Mouse (Mus musculus): Measurements from ENCODE around the gene Hdac2. TPM values are rescaled to one million over a fixed set of nuclear protein-coding genes. Genes with fewer than 3 reads are reported as not detected.
A peak's percentile ranks its signal among the peaks of the same experiment; 100 is the strongest.

Gene Hdac2
- 260 and 289 TPM in 2 replicates for polyA plus RNA-seq (2014; fragmentation: Nextera tagmentation; extraction: Ambion mirVana)

- H3K4me3 ChIP-seq (ENCODE audit: low read length): peak within 1 kb of the TSS; percentile 96
- H3K36me3 ChIP-seq (ENCODE audit: control insufficient read depth, insufficient read depth, low read length): no peaks in the 10 kb centered on the region
- peak within 1 kb of the TSS; percentile 99 for H3K9ac ChIP-seq (ENCODE audit: low read depth, low read length)
- peak within 1 kb of the TSS; percentile 98 for H3K27ac ChIP-seq (ENCODE audit: low read depth, low read length)
- H3K27me3 ChIP-seq (ENCODE audit: control insufficient read depth, insufficient read depth, low read length): no peaks in the 10 kb centered on the region
- H3K4me2 ChIP-seq (replicated peaks; ENCODE audit: low read depth, low read length): peak within 1 kb of the TSS; percentile 64
- ATAC-seq (ENCODE audit: low FRiP score, low TSS enrichment): peak; percentile 99
- H3K4me1 ChIP-seq (ENCODE audit: control insufficient read depth, insufficient read depth, low read length): peaks cover 11% of the 10 kb centered on the region
- no peaks in the 10 kb centered on the region for H3K9me3 ChIP-seq (ENCODE audit: control insufficient read depth, low read length)
- under 1% methylated on average over 59 of the region's 67 CpGs for WGBS
These were observed at the start of gene Hdac2 for GRCm38 (mm10) chr10:36974086-36974675. Gene Hdac2, plus strand, starts transcription at chr10:36974544.

DNA sequence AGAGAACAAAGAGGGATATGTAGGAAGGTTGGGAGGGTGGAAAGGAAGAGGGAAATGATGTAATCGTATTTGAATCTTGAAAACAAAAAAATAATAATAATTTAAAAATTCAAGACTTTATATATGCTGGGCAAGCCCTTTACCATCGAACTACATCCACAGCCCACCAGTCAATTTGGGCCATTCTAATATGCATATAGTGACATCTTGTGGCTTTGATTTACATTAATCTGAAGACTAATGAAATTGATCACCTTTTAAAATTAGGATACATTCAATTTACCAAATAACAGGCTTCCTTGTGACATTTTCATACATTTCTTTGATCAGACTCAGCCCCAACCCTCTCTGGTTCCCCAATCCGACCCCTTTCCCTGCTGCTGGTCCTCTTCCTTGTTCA, 46.1 kb upstream of the Hdac2 start:
- ATAC-seq (ENCODE audit: low FRiP score, low TSS enrichment): no peak
- Histone ChIP-seq H3K4me1 (ENCODE audit: control insufficient read depth, insufficient read depth, low read length) (no peaks in the 10 kb centered on the region), H3K4me3 (ENCODE audit: low read length) (no peak overlapping the region), H3K36me3 (ENCODE audit: control insufficient read depth, insufficient read depth, low read length) (no peaks in the 10 kb centered on the region), H3K9ac (ENCODE audit: low read depth, low read length) (no peak overlapping the region), H3K9me3 (ENCODE audit: control insufficient read depth, low read length) (no peaks in the 10 kb centered on the region), H3K27ac (ENCODE audit: low read depth, low read length) (no peak overlapping the region), H3K27me3 (ENCODE audit: control insufficient read depth, insufficient read depth, low read length) (no peaks in the 10 kb centered on the region), H3K4me2 (replicated peaks; ENCODE audit: low read depth, low read length) (no peak overlapping the region)
- 86% methylated on average over 3 of the region's 3 CpGs for WGBS

- Histone ChIP-seq H3K27ac (ENCODE audit: low read depth, low read length) (no peak overlapping the region), H3K4me1 (ENCODE audit: control insufficient read depth, insufficient read depth, low read length) (no peaks in the 10 kb centered on the region), H3K36me3 (ENCODE audit: control insufficient read depth, insufficient read depth, low read length) (no peaks in the 10 kb centered on the region), H3K9me3 (ENCODE audit: control insufficient read depth, low read length) (no peaks in the 10 kb centered on the region), H3K27me3 (ENCODE audit: control insufficient read depth, insufficient read depth, low read length) (no peaks in the 10 kb centered on the region), H3K4me2 (replicated peaks; ENCODE audit: low read depth, low read length) (no peak overlapping the region), H3K4me3 (ENCODE audit: low read length) (no peak overlapping the region), H3K9ac (ENCODE audit: low read depth, low read length) (no peak overlapping the region)
- no peak for ATAC-seq (ENCODE audit: low FRiP score, low TSS enrichment)
- WGBS: 74% methylated on average over 5 of the region's 5 CpGs
These were observed 38.5 kb upstream of the Hdac2 start for GRCm38 (mm10) chr10:36935863-36936262.

DNA sequence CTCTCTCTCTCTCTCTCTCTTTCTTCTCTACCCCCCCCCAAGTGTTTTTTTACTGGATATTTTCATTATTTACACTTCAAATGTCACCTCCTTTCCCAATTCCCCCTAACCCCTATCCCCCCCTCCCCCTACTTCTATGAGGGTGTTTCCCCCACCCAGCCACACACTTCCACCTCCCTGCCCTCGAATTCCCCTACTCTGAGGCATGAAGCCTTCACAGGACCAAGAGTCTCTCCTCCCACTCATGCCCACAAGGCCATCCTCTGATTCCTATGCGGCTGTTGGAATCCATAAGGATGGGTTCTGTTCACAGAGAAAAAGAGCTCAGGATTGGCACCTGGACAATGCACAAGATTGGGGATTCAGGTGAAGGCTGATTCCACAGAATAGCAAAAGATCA, 38.1 kb upstream of the Hdac2 start:
- Histone ChIP-seq H3K27me3 (ENCODE audit: control insufficient read depth, insufficient read depth, low read length) (no peaks in the 10 kb centered on the region), H3K36me3 (ENCODE audit: control insufficient read depth, insufficient read depth, low read length) (no peaks in the 10 kb centered on the region), H3K4me2 (replicated peaks; ENCODE audit: low read depth, low read length) (no peak overlapping the region), H3K9ac (ENCODE audit: low read depth, low read length) (no peak overlapping the region), H3K9me3 (ENCODE audit: control insufficient read depth, low read length) (no peaks in the 10 kb centered on the region), H3K27ac (ENCODE audit: low read depth, low read length) (no peak overlapping the region), H3K4me1 (ENCODE audit: control insufficient read depth, insufficient read depth, low read length) (no peaks in the 10 kb centered on the region), H3K4me3 (ENCODE audit: low read length) (no peak overlapping the region)
- WGBS: 67% methylated on average over 2 of the region's 2 CpGs
- ATAC-seq (ENCODE audit: low FRiP score, low TSS enrichment): no peak

DNA sequence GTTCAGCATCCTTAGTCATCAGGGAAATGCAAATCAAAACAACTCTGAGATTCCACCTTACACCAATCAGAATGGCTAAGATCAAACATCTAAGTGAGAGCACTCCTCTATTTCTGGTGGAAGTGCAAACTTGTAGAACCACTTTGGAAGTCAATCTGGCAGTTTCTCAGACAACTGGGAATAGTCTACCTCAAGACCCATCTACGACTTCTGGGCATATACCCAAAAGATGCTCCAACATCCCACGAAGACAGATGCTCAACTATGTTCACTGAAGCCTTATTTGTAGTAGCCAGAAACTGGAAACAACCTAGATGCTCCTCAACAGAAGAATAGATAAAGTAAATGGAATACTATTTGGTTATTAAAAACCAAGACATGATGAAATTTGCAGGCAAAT, 22.6 kb upstream of the Hdac2 start:
- Histone ChIP-seq H3K4me2 (replicated peaks; ENCODE audit: low read depth, low read length) (no peak overlapping the region), H3K9me3 (ENCODE audit: control insufficient read depth, low read length) (no peaks in the 10 kb centered on the region), H3K4me3 (ENCODE audit: low read length) (no peak overlapping the region), H3K36me3 (ENCODE audit: control insufficient read depth, insufficient read depth, low read length) (no peaks in the 10 kb centered on the region), H3K4me1 (ENCODE audit: control insufficient read depth, insufficient read depth, low read length) (no peaks in the 10 kb centered on the region), H3K27me3 (ENCODE audit: control insufficient read depth, insufficient read depth, low read length) (no peaks in the 10 kb centered on the region), H3K9ac (ENCODE audit: low read depth, low read length) (no peak overlapping the region), H3K27ac (ENCODE audit: low read depth, low read length) (no peak overlapping the region)
- no peak for ATAC-seq (ENCODE audit: low FRiP score, low TSS enrichment)
- WGBS: 81% methylated on average over 2 of the region's 2 CpGs

GRCm38 (mm10) chr10:36952622-36953021, 21.7 kb upstream of the Hdac2 start:
- H3K9me3 ChIP-seq (ENCODE audit: control insufficient read depth, low read length): no peaks in the 10 kb centered on the region
- H3K27me3 ChIP-seq (ENCODE audit: control insufficient read depth, insufficient read depth, low read length): no peaks in the 10 kb centered on the region
- WGBS: 87% methylated on average over 2 of the region's 2 CpGs
- H3K27ac ChIP-seq (ENCODE audit: low read depth, low read length): no peak overlapping the region
- no peak for ATAC-seq (ENCODE audit: low FRiP score, low TSS enrichment)
- H3K4me1 ChIP-seq (ENCODE audit: control insufficient read depth, insufficient read depth, low read length): no peaks in the 10 kb centered on the region
- no peaks in the 10 kb centered on the region for H3K36me3 ChIP-seq (ENCODE audit: control insufficient read depth, insufficient read depth, low read length)
- no peak overlapping the region for H3K9ac ChIP-seq (ENCODE audit: low read depth, low read length)
- no peak overlapping the region for H3K4me2 ChIP-seq (replicated peaks; ENCODE audit: low read depth, low read length)
- no peak overlapping the region for H3K4me3 ChIP-seq (ENCODE audit: low read length)

DNA sequence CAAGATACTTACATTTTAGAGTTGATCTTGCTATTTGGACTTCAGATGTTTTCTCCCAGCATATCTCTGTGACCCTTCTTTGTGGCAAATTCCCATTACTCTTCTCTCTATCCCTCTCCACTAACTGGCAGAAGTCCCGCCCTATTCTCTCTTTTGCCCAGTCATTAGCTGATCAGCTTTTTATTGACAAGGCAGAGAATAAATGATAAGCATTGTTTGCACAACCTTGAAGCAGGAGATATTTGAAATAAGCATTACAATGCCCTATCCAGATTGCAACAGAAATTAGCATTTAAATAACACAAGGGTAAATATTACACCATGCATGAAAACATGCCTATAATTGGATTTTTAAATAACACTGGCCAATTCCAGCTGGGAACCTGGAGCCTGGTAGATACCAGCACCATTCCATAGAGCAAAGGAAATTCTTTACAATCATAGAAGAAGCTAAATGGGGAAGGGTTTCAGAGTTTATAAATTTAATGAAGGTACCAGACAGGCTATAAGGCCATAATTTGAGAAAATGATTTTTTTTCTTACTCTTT, 14.7 kb upstream of the Hdac2 start:
- WGBS: 92% methylated on average over 1 of the region's 1 CpGs
- no peak for ATAC-seq (ENCODE audit: low FRiP score, low TSS enrichment)
- H3K4me2 ChIP-seq (replicated peaks; ENCODE audit: low read depth, low read length): no peak overlapping the region

DNA sequence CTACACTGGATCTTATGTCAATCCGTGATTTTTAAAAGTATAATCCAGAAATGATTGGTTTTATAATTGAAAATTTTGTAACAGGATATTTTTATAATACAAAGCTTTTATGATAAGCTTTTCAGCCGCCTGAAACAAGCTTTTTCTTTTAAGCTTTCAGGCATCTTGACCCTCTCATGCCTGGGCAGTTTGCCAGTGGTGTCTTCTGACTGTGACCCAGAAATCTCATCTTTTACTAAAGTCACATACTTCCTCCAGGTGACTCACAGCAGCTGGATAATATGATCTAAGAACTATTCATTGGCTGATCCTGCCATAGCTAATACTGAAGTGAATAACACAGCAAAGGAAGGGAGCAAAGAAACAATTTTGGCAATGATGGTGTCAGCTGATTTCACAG, 9.9 kb upstream of the Hdac2 start:
- Histone ChIP-seq H3K27me3 (ENCODE audit: control insufficient read depth, insufficient read depth, low read length) (no peaks in the 10 kb centered on the region), H3K4me3 (ENCODE audit: low read length) (no peak overlapping the region), H3K27ac (ENCODE audit: low read depth, low read length) (no peak overlapping the region), H3K9ac (ENCODE audit: low read depth, low read length) (no peak overlapping the region), H3K4me2 (replicated peaks; ENCODE audit: low read depth, low read length) (no peak overlapping the region), H3K9me3 (ENCODE audit: control insufficient read depth, low read length) (no peaks in the 10 kb centered on the region), H3K4me1 (ENCODE audit: control insufficient read depth, insufficient read depth, low read length) (no peaks in the 10 kb centered on the region), H3K36me3 (ENCODE audit: control insufficient read depth, insufficient read depth, low read length) (no peaks in the 10 kb centered on the region)
- WGBS: 61% methylated on average over 2 of the region's 2 CpGs
- ATAC-seq (ENCODE audit: low FRiP score, low TSS enrichment): no peak

More for the DNA sequence above, 14.7 kb upstream of the Hdac2 start:
- H3K4me3 ChIP-seq (ENCODE audit: low read length): no peak overlapping the region
- H3K36me3 ChIP-seq (ENCODE audit: control insufficient read depth, insufficient read depth, low read length): no peaks in the 10 kb centered on the region
- H3K4me1 ChIP-seq (ENCODE audit: control insufficient read depth, insufficient read depth, low read length): no peaks in the 10 kb centered on the region
- no peaks in the 10 kb centered on the region for H3K27me3 ChIP-seq (ENCODE audit: control insufficient read depth, insufficient read depth, low read length)
- H3K9ac ChIP-seq (ENCODE audit: low read depth, low read length): no peak overlapping the region
- no peak overlapping the region for H3K27ac ChIP-seq (ENCODE audit: low read depth, low read length)
- no peaks in the 10 kb centered on the region for H3K9me3 ChIP-seq (ENCODE audit: control insufficient read depth, low read length)

- Histone ChIP-seq H3K27ac (ENCODE audit: low read depth, low read length) (peak overlapping the region; percentile 98), H3K4me1 (ENCODE audit: control insufficient read depth, insufficient read depth, low read length) (peaks cover 11% of the 10 kb centered on the region), H3K4me3 (ENCODE audit: low read length) (peak overlapping the region; percentile 96), H3K4me2 (replicated peaks; ENCODE audit: low read depth, low read length) (peak overlapping the region; percentile 64), H3K9me3 (ENCODE audit: control insufficient read depth, low read length) (no peaks in the 10 kb centered on the region), H3K27me3 (ENCODE audit: control insufficient read depth, insufficient read depth, low read length) (no peaks in the 10 kb centered on the region), H3K9ac (ENCODE audit: low read depth, low read length) (peak overlapping the region; percentile 99), H3K36me3 (ENCODE audit: control insufficient read depth, insufficient read depth, low read length) (no peaks in the 10 kb centered on the region)
- peak; percentile 84 for ATAC-seq (ENCODE audit: low FRiP score, low TSS enrichment)
- 0% methylated on average over 47 of the region's 63 CpGs for WGBS
These were observed 554 bp downstream of the Hdac2 start for GRCm38 (mm10) chr10:36974676-36975520.
